Mouse (Mus musculus) c-Kit-positive CD71-positive TER-119-negative erythroid progenitor cells, embryonic 14.5 days (primary cell): Measurements from ENCODE around the gene Gpkow.
A peak's percentile ranks its signal among the peaks of the same experiment; 100 is the strongest.

Source experiments
- DNase-seq: peaks from one replicate; pipeline ENCODE4 v3.0.0-alpha.2; 2013; ENCODE audit warnings: low read depth

The Gpkow gene

DNA sequence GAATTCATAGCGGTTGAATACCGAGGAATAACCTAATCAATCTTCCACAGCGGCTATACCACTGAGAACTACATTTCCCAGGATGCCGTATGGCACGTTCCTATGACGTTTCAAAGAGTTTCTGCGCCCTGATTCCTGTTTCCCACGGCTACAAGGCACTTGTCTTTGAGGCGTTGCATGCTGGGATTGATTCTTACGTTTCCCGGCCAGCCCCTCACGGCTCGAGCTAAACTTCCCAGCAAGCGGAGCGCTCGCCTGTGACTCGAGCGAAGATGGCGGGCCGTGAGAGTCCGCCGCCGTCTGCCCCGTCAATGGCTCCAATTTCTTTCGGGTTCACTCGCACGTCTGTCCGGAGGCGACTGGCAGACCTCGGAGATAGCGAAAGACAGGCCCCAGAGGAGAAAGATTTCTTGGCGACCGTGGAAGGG is at the start of gene Gpkow:
Gene Gpkow (plus strand): TSS at position 178 of the 428 bp plus-strand sequence.
- DNase-seq: peak; percentile 79

DNA sequence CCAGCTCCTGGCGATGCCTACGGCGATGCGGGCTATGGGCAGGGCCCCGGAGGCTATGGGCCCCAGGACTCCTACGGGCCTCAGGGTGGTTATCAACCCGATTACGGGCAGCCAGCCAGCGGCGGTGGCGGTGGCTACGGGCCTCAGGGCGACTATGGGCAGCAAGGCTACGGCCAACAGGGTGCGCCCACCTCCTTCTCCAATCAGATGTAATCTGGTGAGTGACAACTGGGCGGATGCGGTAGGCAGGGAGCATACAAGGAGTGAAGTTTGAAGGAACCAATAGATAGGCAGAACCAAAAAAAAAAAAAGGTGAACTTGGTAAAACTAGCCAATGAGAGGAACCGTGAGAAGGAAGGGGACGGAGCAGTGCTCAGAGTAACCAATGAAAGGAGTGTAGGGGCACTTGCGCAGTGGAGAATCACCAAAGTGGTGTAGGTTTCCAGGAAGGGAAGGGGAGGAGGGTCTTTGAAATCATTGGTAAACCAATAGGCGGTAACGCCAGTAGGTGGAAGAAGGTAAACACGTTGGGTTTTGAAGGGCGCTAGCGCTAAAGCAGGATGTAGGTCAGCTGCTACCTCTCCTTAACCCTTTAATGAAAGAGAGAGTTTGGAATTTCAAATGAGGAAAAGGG is 48.1 kb upstream of the Gpkow start:
- DNase-seq: peak; percentile 76

DNA sequence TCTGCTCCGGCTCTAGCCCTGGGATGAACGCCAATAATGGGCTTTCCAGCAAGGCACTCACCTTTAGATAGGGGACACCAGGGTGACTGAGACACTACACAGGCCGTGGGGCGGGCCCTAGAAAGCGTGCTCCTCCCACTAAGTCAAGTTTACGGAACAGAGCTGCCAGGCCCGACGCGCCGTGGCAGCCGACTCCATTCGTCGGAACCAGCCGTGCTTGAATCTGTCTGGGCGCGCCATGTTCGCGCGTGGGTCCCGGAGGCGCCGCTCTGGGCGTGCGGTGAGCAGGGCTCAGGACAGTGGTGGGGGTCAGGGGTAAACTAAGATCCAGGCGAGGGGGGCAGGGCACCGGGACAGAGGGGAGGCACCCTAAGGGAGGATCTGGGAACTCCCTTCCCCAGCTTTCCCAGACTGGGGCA is 39.7 kb upstream of the Gpkow start, which contains the start of gene Prickle3:
Gene Prickle3 (plus strand): TSS at position 40 of the 419 bp plus-strand sequence.
- no peak for DNase-seq

DNA sequence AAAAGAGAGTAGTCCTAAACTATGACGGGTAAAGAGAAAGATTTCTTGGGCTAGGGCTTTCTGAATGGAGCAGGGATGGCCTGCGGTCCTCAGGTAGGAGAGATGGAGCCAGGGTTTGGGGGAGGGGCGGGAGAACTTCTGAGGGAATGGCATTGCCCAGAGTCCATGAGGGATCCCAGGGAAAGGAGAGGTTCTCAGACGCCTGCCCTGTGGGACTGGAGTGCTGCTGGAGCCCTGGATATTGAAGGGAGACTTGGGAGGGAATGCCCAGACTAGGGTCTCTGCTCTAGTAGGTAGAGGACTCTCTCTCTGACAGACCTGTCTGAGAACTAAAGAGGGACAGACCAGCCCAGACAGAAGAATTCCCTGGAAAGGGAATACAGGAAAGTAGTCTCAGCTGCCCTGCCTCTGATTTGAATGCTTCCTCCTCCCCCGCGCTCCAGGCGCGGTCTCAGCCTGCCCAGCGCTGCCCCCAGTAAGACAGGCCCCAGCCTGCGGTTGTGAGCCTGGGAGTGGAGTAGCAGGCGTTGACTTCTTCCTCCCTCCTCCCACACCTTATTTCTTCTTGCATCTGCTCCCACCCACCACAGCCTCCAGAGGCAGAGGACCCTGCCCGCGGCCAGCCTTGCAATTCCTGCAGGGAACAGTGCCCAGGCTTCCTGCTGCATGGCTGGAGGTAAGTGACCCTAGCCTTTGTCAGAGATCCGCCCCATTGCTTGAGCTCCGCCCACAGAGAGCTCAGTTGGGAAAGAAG is 38.7 kb upstream of the Gpkow start:
- no peak for DNase-seq

DNA sequence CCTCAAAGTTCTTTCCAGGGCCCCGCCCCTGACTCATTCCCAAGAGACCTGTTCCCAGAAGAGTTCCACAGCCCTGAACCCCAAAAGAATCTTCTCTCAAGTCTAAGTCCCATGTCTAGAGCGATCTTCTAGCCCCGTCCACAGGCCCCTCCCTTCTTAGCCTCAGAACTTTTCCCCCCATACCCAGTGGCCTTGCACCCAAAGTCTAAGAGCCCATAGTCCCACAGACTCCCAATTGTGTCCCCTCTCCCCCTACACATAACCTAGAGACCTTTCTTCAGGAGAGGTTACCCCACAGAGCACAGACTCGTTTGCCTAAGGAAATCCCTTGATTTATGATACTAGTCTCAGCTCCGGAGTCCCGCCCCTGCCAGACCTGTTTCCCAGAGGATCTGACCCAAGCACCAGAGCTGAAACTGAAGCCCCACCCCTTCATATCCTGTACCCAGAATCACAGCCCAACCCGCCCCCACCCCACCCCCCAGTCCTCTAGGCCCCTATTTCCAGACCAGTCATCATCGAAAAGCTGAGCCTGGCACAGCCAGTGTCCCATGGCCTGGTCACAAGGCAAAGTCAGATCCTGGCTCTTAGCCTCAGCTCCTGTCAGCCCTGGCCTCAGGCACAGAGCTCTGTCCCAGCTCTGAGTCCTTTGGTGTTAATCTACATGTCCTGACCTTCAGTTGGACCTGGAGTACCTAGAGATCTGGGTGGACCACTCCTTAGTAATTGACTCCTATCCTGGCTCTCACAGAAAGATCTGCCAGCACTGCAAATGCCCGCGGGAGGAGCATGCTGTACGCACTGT is 37.9 kb upstream of the Gpkow start:
- DNase-seq: no peak

DNA sequence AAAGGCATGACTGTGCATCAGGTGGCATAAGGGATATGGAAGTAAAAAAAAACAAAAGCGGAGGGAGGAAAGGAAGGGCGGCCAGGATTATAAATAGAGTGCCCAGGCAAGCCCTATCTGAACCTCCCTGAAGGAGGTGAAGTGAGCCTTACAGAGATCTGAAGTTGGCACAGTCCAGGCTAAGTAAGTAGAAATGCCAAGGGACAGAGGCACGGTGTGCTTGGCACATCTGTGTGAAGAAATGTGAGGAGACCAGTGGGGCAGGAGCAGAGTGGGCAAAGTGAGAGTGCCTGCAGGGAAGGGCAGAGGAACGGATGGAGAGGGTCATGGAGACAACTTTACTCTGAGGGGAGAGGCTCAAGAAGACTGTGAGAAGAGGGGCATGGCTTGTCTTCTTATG is 35.8 kb upstream of the Gpkow start:
- no peak for DNase-seq

DNA sequence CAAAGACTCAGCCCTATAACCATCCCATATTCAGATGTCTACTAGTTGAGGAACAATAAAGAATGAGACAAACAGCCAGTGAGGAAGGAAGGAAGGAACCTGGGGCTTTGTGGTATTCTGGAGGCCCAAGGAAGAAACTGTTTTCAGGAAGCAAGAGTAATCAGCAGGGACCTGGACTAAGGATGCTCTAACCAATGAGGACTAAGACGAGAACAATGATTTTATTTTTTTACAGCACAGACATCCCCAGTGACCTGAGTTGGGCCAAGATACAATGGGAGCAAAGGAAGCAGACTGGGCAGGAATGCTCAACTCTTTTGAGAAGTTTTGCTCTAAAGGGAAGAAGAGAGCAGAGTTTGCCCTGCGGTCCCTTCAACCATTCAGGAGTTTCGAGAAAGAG is 34.0 kb upstream of the Gpkow start:
- no peak for DNase-seq

DNA sequence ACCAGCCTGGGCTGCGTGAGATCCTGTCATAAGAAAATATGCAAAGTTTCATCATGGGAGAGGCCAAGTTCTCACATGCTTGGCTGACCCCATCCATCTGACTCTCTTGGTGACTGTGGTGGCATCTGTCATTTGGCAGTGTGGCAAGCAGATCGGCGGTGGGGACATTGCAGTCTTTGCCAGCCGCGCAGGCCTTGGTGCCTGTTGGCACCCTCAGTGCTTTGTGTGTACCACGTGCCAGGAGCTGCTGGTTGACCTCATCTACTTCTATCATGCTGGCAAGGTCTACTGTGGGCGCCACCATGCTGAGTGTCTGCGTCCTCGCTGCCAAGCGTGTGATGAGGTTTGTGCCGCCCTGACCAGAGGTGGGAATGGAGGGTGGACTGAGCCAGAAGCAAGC is 32.1 kb upstream of the Gpkow start:
- DNase-seq: no peak

DNA sequence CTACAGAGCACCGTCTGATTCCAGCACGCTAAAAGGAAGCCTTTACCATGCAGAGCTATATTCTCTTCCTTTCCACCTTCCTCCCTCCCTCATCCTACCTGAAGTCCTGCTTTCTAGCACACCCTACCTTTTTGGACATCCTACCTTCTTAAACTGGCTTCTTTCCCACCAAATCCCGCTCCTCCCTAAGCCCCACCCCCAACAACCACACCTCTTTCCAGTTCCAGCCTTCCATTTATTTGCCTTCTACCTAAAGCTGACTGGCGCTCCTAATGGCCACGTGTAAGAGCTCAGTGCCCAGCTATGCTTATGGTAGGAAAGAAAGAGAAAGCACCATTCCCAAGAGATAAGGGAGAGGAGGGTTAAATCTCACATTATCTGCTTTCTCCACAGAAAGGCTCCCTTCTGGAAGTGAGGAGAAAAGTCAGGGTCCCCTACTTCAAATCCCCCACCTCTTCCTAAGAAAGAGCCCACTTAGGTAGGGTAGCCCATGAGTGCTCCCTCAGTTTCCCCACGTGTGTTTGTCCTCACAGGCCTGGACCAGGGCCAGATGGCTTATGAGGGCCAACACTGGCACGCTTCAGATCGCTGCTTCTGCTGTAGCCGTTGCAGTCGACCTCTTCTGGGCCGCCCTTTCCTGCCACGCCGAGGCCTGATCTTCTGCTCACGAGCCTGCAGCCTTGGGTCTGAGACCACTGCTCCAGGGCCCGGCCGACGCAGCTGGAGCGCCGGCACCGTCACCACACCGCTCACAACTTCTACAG is 31.0 kb upstream of the Gpkow start:
- DNase-seq: no peak

DNA sequence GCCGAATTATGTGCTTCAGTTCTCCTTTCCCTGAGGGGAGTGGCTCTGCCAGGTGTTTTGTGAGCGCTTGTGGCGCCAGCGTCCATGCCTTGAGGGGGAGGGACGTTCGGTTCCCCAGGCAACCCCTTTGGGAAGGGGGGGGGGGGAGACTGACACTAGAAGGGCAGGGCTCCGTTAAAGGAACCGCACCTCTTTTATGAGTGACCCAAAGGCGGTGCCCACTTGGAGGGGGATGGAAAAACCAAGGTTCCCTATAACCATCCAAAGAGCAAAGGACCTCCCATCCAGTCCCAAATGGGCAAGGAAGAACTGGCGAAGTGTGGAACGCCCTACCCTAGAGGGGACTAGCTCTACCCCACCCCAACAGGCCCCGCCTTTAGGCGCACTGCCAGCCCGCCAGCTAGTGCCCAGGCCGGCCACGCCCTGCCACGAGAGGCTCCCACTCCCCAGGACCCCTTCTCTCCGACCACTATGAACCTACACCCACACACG is 26.5 kb upstream of the Gpkow start:
- no peak for DNase-seq

DNA sequence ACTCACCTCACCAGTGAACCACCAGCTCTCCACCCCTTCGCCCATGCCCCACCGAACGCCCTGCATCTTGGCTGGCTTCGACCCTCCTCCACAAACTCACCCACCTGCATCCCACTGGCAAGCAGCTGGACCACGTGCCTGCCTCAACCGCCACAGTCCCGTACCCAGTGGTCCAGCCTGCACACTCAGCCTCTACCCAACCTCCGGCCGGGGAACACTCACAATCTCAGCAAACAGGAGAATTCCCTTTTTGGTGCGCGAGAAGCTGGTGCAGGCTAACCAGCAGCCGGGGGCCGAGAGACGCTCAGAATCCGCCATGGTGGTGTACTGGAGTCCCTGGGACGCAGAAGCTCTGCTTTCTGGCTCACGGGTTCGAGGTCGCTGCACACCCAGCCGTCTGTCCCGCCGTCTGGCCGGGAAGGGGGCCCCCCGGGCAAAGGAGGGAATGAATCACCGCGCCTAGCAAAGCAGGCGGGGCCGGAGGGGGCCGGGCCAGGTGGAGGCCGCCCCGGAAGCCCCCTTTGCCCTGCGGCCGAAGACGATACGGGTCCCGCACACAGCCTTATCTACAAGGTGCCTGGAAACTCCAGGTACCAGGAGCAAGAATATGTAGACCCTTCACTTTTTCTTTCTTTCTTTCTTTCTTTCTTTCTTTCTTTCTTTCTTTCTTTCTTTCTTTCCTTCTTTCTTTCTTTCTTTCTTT is 25.9 kb upstream of the Gpkow start, which contains the start of gene Plp2:
Gene Plp2 (minus strand): TSS at position 470 of the 703 bp plus-strand sequence.
- DNase-seq: no peak

DNA sequence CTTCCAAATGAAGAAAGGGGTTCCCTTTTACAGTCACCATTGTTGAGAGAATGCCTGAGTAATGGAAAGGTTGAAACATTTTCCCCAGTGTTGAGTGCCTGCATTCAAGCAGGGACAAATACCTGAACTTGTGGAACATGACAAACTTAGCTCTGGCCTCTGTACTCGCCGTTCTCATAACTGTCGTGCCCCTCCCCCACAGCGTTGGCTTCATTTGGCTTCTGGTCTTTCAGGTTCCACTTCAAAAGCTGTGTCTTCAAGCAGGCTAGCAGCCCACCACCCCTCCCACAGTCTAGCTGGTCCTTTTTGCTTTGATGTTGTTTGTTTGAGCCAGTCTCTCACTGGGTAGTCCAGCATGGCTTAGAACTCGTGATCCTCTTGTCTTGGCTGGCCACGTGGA is 24.2 kb upstream of the Gpkow start:
- DNase-seq: no peak

DNA sequence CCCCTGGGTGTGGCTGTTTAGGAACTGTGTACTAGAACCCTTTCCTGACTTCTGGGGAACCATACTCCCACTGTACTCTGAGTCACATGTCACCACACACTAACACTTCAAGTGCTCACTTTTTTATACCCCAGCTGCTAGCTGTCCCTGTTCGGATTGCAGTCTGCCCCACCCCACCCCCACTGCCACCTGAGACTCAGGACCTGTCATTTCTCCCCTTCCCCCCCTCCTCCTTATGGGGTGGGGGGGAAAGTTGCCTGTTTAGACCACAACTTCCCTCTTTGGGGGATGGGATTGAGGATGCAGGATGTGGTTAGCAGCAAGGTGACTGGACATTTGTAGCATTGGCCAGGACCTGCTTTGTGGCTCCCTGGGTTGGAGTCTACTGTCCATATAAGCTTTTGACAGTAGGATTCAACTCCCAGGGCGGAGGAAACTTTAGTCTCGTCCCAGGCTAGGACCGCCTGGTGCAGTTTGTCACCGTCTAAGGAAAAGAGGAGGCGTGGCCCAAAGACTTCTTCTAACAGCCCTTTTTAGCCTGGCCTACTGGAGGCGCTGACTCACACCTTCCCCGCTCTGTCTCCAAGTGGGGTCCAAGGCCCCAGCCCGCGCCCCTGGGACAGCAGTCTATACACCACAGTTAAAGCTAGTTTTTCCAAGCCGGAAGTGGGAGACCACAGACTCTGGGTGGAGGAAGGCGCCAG is 23.2 kb upstream of the Gpkow start:
- no peak for DNase-seq

DNA sequence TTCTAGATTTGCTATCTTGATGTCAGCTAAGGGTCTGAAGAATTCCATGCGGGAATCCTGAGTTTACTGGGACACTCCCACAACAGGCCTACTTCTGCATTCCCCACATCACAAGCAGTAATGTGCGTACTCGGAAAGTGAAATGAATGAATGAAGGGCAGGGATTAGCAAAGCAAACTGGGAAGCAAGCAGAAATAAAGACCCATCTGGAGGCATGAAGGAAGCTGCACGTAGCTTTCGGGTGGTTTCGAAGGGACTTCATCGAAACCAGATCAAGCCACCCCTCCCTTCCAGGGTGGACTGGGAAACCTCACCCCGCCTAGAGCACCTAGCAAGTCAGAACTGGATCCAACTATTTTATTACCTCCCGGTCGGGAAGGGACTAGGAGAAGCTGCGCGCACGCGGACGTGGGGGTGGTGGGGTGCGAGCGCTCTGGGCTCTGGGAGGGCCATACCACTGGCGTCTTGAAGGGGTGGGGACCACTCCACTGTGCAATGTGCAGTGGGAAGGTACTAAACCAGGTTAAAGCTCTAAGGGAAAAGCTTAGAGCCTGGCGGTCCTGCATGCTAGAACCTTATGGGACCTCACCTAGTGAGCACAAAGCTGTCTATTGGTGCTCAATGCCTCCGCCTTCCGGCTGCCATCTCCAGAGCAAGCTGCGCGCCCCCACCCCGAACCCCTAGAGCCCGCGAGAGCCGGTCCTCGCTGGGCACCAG is 22.5 kb upstream of the Gpkow start:
- DNase-seq: no peak

DNA sequence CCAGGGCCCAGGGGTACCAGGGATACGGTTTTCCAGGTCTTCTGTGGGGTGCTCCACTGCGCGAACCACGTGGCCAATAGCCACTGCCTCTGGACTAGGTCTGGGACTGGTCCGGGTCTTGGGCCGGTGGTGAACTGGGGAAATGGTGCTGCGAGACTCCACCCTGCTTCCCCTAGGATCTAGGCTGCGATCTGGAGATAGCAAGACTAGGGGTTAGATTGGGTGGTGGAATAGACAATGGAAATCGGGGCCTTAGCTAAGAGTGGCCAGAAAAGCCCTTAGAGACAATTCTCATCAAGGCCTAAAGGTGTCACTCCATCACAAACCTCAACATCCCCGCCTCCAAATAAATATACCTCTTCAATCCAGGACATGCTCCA is 21.9 kb upstream of the Gpkow start:
- no peak for DNase-seq

DNA sequence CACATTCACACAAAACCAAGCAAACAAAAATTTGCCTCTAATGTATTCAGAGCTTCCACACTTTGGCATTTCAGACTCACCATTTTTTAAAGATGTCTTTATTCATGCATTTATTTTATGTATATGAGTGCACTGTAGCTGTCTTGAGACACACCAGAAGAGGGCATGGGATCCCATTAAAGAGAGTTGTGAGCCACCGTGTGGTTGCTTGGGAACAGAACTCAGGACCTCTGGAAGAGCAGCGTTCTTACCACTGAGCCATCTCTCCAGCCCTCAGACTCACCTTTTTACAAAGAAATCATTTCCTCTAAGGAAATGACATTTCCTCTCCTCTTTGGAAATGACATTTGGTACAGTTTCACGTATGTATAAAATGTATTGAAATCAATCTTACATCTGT is 17.9 kb upstream of the Gpkow start:
- no peak for DNase-seq

DNA sequence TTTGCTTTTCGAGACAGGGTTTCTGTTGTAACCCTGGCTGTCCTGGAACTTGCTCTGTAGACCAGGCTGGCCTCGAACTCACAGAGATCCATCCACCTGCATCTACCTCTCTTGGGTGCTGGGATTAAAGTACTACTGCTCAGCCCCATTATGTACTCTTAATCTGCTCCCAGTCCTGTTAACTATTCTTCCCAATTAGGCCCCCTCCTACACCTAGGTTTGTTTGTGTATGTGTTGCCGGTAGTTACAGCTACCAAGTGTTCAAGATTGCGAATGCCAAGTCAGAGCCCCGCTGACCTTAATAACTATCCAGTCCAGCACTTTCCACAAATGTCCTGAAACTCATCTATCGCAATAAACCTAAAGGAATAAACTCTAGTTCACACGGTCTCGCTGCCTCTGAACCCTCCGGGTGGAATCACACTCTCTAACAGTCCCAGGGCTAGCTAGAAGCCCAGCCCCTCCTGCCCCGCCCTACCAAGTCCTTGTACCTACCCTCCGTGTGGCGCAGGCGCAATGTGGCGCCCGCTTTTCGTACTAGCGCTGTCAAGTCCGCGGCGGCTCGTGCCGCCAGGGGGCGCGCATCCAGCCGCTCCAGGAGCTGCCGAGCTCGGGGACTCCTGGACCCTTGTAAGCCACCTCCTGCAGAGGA is 17.4 kb upstream of the Gpkow start:
- DNase-seq: peak; percentile 71

DNA sequence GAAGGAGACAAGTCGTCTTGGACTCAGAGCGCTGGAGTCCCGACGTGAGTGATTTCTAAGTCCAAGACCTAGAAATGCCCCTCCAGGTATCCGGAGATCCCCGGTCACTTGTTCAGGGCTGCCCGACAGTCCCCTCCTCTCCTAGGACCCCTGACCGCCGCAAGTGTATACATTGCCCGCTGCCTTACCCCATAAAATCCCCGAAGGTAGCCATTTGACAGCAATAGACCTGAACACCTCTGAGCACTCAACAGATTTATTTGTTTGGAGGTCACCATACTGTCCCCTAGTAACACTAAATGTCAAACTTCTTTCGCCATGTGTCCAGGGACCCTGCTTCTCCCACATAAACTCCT is 16.9 kb upstream of the Gpkow start:
- no peak for DNase-seq

DNA sequence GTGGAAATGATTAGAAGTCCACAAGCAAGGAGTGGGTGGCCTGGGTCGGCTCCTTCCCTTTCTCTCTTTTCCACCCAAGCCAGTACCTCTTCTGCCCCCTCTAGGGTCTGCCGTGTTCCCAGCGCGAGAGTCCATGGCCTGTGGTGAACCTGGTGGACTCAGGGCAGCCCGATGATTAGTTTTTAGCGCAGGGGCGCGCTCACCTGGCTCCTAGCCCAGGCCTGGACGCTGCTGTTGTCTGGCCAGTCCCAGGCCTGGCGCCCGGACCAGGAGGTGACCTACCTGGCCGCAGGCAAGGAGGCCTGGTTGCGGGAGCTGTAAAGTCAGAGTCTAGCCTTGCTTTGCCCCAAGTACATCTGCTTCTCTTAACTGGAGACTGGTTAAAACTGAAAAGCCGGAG is 16.1 kb upstream of the Gpkow start, which contains the start of gene Magix:
Gene Magix (minus strand): TSS at position 388 of the 400 bp plus-strand sequence.
- DNase-seq: no peak
